Comparison of ENCODE assay signal across 32 mouse cellular contexts in genomic region chr10:78165256-78166005, GRCm38 (mm10). TPM values are rescaled to one million over a fixed set of nuclear protein-coding genes. Genes with fewer than 3 reads are reported as not detected.
DNase-seq lines count a peak whose midpoint lies in the region; ATAC-seq and TF ChIP-seq lines count a peak whose summit lies in the region.
"Had no signal": no experiment of that assay in that cellular context is flagged by ENCODE, and none has a peak within 500 bp of the region (broad histone marks: within the 10 kb centered on the region; RNA-seq: fewer than 3 reads in every experiment).

No protein-coding gene starts in this region.

- DNase-seq in cerebellum, adult 11-12 months = peak; percentile 67
- DNase-seq in cerebellum, adult 9-10 months = no peak
- no peak for DNase-seq in testis, postnatal 14 days (ENCODE audit: low spot score)
- peak; percentile 70 for DNase-seq in cerebellum, adult 9-11 months
- peak; percentile 55 to 56 for DNase-seq in cerebellum, postnatal 25 days
- no peak for DNase-seq in left cerebral cortex, adult 11 months (ENCODE audit: low spot score)
- DNase-seq: adrenal gland, postnatal 10 days; adrenal gland, postnatal 36 days; B cell, adult 2 months; embryo, embryonic 11 days; gastrocnemius, postnatal 10 days; gastrocnemius, postnatal 36 days; heart, adult 2 months; heart, postnatal 14 days; heart, postnatal 4 days; kidney, adult 2 months had no signal

- H3K27me3 ChIP-seq in testis, adult 2 months (ENCODE audit: control insufficient read depth, insufficient read depth, low read length) = no peaks in the 10 kb centered on the region
- H3K27me3 ChIP-seq in midbrain, embryonic 13.5 days = no peaks in the 10 kb centered on the region
- H3K27me3 ChIP-seq: CH12.LX; embryonic facial prominence, embryonic 13.5 days; forebrain, embryonic 12.5 days; forebrain, embryonic 15.5 days; heart, embryonic 13.5 days; Patski had no signal

- no peak for ATAC-seq in midbrain, embryonic 13.5 days
- ATAC-seq: forebrain, embryonic 15.5 days; hindbrain, postnatal 0 days; inflammation-experienced regulatory T-cells, adult 6 months; intestine, postnatal 0 days; Patski had no signal

- no peaks in the 10 kb centered on the region for H3K9me3 ChIP-seq in midbrain, embryonic 13.5 days
- H3K9me3 ChIP-seq: embryonic facial prominence, embryonic 10.5 days; embryonic facial prominence, embryonic 13.5 days; forebrain, embryonic 12.5 days; forebrain, embryonic 15.5 days; G1E; heart, embryonic 10.5 days; heart, embryonic 13.5 days had no signal

- TF ChIP-seq CTCF in testis, adult 2 months (IDR thresholded peaks at IDR 0.05; ENCODE audit: control insufficient read depth, insufficient read depth, insufficient replicate concordance, low read depth, low read length) = 0 out of 2 replicates have a peak, but pooled peaks have one; percentile 2

- peaks cover 6% of the 10 kb centered on the region for H3K4me1 ChIP-seq in testis, adult 2 months (ENCODE audit: control insufficient read depth, insufficient read depth, low read length)
- H3K4me1 ChIP-seq in midbrain, embryonic 13.5 days (replicated peaks) = peaks cover 26% of the 10 kb centered on the region

- no peaks in the 10 kb centered on the region for H3K36me3 ChIP-seq in testis, adult 2 months (ENCODE audit: control insufficient read depth, insufficient read depth, low read length)
- H3K36me3 ChIP-seq in midbrain, embryonic 13.5 days = peaks cover 62% of the 10 kb centered on the region

- TF ChIP-seq POLR2A in testis, adult 2 months (IDR thresholded peaks at IDR 0.05; ENCODE audit: control insufficient read depth, low read depth, low read length) = no peak

- H3K27ac ChIP-seq in testis, adult 2 months (ENCODE audit: control insufficient read depth, insufficient read depth, low read depth, low read length) = no peak overlapping the region
- no peak overlapping the region for H3K27ac ChIP-seq in midbrain, embryonic 13.5 days
- H3K27ac ChIP-seq: embryonic facial prominence, embryonic 10.5 days; embryonic facial prominence, embryonic 13.5 days; forebrain, embryonic 12.5 days; forebrain, embryonic 15.5 days; heart, adult 2 months; heart, embryonic 10.5 days; heart, embryonic 13.5 days; hindbrain, embryonic 14.5 days; hindbrain, postnatal 0 days had no signal

- H3K9ac ChIP-seq in midbrain, embryonic 13.5 days (replicated peaks) = no peak overlapping the region
- H3K9ac ChIP-seq: embryonic facial prominence, embryonic 13.5 days; forebrain, embryonic 12.5 days; forebrain, embryonic 15.5 days; heart, embryonic 13.5 days; hindbrain, embryonic 14.5 days had no signal

- peak overlapping the region; percentile 71 for H3K4me3 ChIP-seq in testis, adult 2 months (ENCODE audit: control insufficient read depth, low read depth, low read length)
- H3K4me3 ChIP-seq in midbrain, embryonic 13.5 days (replicated peaks) = no peak overlapping the region
- H3K4me3 ChIP-seq: embryonic facial prominence, embryonic 10.5 days; embryonic facial prominence, embryonic 13.5 days; erythroblast, embryonic 14.5 days; forebrain, embryonic 12.5 days; forebrain, embryonic 15.5 days; heart, adult 2 months; heart, embryonic 10.5 days; heart, embryonic 13.5 days had no signal

- WGBS in midbrain, embryonic 13.5 days = 94% methylated on average over 21 of the region's 21 CpGs

- H3K4me2 ChIP-seq in midbrain, embryonic 13.5 days (replicated peaks) = no peak overlapping the region
- H3K4me2 ChIP-seq: embryonic facial prominence, embryonic 13.5 days; forebrain, embryonic 12.5 days; forebrain, embryonic 15.5 days; heart, embryonic 13.5 days; hindbrain, embryonic 14.5 days had no signal

RNA-seq across cellular contexts. Expression of gene D10Jhu81e, which starts 4.2 kb away (rescaled TPM):
- polyA plus RNA-seq in testis, adult 2 months (2012; rRNA removed) = 23.2 and 26.1 TPM in 2 replicates
- polyA plus RNA-seq in midbrain, embryonic 13.5 days (2015; fragmentation: Nextera tagmentation; extraction: Ambion mirVana) = 20.3 and 22.7 TPM in 2 replicates

RNA-seq across cellular contexts. Expression of gene Pwp2, which starts 19.5 kb away (rescaled TPM):
- 5.8 and 6.4 TPM in 2 replicates for polyA plus RNA-seq in testis, adult 2 months (2012; rRNA removed)
- polyA plus RNA-seq in midbrain, embryonic 13.5 days (2015; fragmentation: Nextera tagmentation; extraction: Ambion mirVana) = 16.8 and 18.1 TPM in 2 replicates

Comparison
In these comparisons a context has a peak if more than half of its experiments do, and no peak if none do; other contexts are left out.
1. DNase-seq: peak in cerebellum, adult 11-12 months (single experiment), cerebellum, adult 9-11 months (single experiment) and cerebellum, postnatal 25 days (2 of 2); none in cerebellum, adult 9-10 months (single experiment), testis, postnatal 14 days (single experiment) and left cerebral cortex, adult 11 months (single experiment).